Mouse (Mus musculus) right cerebral cortex, postnatal 10 days (tissue): ENCODE measurements around the gene Pde1b.

Experiments
- DNase-seq, 2 experiments: peaks; one replicate each; pipeline ENCODE4 v3.0.0; 2021; ENCODE audit warnings: low spot score in 2 of 2

Pde1b gene

GRCm38 (mm10) chr15:103549475-103549874 lies 46.6 kb downstream of the Pde1b start:
- DNase-seq = no peak

GRCm38 (mm10) chr15:103551053-103551452 lies 48.2 kb downstream of the Pde1b start:
- no peak for DNase-seq

GRCm38 (mm10) chr15:103552096-103552690 lies 49.4 kb downstream of the Pde1b start:
- peak; percentile 56 to 66 for DNase-seq

- DNase-seq = no peak
These were observed 62.1 kb downstream of the Pde1b start, which contains the start of gene Glycam1 for GRCm38 (mm10) chr15:103564981-103565380. Glycam1 (minus strand) TSS chr15:103565081.
